Mouse (Mus musculus): ENCODE measurements around the gene Vasp.

Vasp gene

DNA sequence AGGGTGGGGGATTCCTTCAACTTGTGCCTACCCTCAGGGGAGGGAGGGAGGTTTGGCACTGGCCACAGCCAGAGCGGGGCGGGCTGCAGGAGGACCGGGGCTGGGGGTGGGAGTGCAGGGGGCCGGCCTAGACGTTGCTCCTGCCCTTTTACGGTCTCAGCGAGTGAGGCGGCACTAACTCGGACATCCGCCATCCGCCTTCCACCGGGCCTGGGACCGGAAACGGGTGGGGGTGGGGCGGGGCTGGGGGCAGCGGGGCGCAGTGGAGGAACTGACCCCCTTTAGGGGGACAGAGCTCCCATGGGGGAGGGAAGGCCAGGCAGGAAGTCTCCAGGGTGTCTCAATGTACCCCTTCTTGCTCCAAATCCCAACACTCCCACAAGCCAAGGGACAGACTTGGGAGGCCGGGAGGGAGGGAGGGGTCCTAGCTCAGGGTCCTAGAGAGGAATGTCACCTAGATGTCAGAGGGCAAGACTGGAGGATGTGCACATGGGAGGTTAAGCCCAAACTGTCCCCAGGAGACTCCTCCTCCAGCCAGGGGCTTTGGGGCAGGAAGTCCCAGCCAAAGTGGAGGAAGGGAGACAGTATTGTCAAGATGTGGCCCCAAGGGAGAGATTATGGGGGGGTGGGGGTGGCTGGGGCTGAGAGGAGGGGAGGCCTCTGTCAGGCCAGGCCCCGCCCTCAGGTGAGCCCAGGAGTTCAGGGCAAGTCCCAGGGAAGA, 1.7 kb downstream of the Vasp start:
- peak; percentile 49 for DNase-seq

DNA sequence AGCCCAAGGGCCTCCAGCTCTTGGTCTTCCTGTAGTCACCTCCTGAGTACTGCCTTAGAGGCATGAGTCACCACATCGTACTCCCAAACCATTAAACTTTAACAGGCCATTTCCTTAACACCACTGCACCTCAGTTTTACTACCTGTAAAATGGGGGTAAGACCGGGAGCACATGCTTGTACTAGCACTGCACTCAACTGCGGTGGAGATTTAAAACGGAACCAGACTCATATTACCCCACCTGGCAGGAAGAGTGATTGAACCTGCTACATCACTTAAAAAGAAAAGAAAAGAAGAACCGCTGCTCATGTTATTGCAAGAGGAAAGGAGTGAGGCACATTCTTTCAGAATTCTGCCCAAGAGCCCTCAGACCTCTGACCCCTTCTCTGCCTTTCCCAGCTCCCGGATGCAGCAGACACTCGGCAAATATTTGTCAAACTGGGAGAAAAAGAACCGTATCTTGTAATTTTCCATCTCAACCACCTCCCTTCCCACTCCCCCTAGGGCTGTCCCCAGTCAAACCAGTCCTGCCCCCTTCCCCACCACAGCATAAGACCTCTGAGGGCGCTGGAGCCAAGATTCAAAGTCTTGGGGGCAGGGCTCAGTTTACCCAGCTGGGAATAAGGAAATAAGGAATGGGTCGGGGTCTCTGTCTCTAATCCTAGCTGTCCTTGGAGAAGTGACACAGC, 2.5 kb downstream of the Vasp start:
- DNase-seq, result no peak

DNA sequence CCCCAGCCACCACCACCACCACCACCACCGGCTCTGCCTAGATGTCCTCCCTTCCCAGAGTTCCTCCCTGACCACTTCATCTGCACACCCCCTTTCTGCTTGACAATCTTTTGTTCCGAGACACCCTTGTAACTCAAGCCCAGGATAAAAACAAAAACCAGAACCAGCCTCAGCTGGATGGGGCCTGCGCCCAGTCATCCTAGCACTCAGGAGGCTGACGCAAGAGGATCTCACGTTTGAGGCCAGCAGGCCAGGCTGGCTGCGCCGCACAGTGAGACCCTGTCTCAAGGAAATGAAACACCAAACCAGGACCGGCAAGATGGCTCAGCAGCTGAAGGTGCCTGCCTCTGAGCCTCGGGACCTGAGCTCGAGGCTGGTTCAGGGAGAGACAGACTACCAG, 4.6 kb downstream of the Vasp start:
- no peak for DNase-seq

DNA sequence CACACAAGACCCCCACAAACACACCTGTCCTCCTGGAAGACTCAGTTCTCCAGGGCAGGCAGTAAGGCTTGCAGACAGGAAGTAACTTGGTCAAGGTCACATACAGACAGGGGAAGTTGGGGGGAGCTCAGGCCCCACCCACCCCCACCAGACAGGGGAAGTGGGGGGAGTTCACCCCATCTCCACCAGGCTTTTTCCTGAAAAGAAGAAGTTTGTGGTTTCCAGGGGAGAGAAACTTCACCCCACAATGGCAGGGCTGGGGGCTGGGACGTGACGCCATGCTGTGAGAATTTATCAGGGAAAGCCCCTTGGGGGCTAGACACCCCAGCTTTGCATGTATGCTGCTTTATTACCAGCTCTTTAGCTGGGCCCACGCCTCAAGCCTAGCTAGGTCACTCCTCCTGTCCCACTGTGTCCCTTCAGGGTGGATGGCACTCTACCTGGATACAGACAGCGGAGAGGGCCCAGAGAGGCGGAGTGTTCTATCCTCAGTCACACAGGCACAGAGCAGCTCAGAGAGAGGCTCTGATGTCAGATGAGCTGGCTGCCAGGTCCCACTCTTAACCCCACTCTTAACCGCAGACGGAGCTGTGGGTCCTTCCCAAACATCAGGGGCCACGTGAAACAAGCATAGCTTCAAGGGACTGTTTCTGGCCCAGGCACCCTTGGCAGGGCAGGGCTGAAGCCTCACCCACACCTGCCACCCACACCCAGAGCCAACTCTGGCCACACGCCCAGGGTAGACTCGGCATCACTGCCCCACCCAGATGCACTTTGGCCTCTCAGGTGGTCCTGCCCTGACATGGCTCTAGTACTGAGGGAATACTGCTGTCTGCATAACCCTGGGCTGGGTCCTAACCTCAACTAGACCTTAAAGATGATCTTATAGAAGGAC, 5.4 kb downstream of the Vasp start:
- no peak for DNase-seq

DNA sequence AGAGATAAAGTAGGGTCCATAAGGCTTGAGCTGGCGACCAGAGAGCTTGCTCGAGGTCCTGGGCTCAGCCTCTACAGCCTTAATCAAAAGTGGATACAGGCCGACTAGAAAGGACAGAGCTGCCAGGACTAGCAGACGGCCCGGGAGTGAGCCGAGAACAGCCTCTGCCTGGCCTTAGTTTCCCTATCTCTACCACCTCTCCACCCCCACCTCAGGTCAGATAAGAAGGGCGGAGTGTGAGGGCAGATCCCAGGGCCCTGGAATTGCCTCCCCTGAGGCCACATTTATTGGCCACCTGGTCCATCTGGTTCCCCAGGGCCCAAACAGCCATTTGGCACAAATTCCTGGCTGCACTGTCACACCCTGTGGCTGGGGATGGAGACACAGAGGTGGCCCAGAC, 6.5 kb downstream of the Vasp start:
- no peak for DNase-seq

DNA sequence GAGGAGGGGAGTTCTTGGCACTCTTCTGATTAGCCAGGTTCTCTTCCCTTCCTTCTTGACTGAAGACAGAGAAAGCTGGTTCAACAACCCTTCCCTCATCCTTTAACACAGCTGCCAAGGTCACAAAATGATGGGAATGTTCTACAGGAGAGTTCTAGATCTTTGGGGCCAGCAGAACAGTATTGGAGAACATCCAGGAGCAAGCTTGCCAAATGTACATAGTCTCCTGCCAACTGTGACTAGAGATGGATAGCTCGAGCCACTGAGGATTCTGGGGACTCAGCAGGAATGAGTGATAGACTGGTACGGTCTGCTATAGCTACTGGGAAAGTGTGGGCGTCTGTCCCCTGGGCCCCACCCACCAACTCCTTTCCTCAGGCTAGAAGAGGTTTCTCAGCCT, 13.3 kb downstream of the Vasp start:
- no peak for DNase-seq

DNA sequence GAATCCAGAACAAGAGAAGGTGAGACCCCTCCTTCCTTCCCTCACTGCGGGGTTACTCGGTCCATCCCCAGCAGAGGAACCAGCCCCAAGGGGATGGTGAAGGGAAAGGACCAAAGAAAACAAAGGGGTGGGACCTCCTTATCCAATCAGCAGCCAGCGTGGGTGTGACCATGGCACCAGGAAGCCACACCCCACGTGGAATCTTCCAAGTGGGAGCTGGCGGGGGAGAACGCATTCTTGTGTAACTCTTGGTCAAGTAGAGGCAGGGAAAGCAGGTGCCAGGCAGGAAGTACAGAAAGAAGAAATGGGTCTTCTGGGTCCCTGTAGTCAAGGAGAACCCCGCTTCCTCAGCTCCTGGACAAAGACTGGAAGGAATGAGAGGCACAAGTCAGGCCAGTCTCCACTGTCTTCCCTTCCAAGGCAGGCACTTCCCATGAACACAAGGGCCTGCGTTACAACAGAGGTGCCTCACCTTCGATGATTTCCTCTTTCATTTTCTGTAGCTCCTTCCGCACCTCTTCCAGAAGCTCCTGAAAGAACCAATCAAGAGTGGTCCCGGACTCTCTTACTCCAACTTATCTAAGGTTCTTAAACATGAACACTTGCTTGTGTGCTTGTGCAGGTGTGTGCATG, 14.1 kb downstream of the Vasp start:
- DNase-seq, result peak; percentile 57

DNA sequence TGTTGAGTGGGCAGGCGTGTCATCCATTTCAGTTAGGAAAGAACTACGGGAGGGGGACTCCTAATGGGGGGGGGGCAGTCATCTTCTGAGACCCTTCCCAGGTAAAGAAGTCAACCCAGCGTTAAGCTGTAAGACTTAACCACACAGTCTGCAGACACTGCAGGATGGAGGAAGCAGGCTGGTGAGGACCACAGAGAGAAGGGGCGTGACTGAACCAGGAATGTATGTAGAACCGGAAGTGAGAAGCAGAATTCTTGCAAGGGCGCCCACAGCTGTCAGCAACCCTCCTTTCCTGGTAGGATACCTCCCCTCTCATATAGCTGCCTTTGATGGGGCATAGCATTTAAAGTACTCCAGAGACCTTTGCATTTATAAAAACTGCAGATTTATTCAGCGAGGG, 15.1 kb downstream of the Vasp start:
- DNase-seq, result no peak

DNA sequence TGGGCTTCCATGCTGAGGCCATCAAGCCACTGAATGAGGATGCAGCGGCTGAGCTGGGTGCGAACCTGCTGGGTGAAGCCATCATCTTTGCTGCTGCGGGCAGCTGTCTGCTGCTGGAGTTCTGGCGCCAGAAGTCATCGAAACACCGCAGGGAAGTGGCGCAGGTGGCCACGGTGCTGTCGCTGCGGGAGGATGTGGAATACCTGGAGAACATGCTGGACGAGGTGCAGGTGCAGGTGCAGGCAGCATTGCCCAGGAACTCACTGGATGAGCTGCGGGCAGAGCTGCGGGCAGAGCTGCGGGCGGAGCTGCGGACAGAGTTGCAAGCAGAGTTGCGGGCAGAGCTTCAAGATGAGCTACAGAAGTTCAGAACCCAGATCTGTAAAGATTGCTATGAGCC, 16.2 kb downstream of the Vasp start:
- no peak for DNase-seq

DNA sequence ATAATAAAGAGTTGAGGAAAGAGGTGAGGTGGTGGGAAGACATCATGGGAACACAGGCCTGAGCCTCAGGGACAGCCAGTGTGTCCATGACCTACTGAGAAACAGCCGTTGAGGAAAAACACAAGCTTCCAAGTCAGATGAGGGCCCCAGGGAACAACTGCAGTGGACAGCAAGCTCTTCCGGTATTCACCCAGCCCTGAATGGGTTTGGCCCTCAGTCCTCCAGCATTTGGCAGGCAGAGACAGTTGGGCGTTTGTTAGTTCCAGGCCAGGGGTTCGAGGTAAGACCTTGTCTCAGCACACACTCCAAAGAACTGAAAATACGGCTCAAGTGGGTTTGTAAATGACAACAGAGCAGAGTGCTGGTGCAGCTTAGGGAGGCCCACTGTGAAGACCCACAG, 18.2 kb downstream of the Vasp start:
- no peak for DNase-seq

DNA sequence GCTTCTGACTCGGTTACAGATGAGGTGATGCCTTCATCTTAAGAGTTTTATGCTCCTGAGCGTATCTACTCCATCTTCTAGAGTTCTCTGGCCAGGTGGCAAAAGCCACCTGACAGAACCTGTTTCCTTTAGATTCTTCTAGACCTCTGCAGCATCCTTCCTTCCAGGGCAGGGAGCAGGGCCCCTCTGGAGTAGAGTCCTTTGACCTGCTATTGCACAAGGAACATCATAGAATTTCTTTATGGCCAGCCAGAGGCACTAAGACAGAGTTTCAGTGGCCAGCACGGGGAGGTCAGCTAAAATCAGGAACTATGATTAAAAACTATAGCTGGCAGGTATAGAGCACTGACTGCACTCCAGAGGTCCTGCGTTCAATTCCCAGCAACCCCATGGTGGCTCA, 19.5 kb downstream of the Vasp start:
- DNase-seq, result no peak

DNA sequence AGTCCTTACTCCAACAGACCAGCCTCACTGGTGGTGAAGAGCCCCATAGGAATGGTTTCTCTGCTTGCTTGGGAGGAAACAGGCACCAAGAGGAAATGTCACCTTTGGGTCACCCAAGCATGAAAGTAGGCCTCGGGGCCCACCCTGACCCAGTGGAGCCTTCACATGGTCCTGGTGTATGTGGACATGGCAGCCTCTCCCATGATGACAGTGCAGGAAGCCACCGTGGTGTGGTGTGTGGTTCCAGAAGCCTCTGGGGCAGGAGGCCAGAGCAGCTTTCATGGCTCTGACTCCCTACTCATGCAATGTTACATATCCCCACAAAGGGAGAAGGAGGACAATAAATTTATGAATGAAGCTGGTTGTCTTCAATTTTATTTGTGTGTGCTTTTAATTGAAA, 24.1 kb downstream of the Vasp start:
- DNase-seq, result no peak

DNA sequence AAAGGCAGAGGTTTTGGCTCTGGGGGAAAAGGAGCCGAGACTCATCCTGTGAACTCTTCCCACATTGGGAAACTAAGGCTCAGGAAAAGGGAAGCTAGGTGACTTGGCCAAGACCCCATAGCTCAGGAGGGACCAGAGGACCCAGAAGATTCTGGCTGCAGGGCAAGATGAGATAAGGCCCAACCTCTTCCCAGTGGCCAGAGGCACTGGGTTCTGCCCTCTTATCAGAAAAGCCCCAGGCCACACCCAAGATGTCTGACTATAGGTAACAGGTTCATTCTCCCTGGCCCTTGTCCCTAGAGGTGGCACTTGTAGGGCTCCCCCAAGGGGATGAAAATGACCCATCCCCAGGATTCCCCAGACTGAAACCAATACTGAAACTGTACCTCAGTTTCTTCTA, 24.8 kb downstream of the Vasp start:
- DNase-seq, result no peak

DNA sequence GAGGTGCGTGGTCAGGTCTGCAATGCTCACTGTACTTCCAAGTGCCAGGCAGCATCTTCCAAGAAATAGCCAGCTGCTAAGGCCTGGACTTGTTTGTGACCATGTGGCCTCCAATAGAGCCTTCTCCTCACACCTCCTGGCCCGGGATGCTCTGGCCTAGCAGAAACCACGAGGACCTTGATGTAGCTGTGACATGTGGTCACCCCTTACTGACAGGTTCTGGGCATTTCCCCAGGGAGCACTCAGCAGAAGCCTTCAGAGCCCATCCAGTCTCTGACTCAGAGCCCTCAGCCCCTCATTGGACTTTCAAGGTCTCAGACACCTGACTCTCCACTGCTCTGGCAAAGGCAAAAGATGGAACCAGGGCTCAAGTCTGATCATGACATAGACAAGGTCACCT, 26.5 kb downstream of the Vasp start:
- no peak for DNase-seq

DNA sequence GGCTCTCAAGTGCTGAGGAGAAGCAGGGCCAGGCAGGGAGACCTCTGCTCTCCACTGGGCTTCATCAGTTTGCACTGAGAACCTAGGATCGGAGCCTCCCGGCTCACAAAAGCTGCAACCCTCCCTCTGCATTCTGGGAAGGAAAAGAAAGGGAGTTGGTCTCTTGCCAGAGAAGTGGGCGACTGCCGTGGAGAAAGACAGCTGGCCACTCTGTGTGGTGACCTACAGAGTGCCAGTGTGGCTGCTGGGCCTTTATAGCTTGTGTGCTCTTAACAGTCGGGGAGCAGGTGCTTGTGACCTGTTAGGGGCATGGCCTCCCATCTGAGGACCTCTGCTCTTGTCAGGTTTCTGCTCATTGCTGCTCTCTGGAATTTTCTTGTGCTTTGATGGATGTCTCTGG, 27.8 kb downstream of the Vasp start:
- DNase-seq, result peak; percentile 41

DNA sequence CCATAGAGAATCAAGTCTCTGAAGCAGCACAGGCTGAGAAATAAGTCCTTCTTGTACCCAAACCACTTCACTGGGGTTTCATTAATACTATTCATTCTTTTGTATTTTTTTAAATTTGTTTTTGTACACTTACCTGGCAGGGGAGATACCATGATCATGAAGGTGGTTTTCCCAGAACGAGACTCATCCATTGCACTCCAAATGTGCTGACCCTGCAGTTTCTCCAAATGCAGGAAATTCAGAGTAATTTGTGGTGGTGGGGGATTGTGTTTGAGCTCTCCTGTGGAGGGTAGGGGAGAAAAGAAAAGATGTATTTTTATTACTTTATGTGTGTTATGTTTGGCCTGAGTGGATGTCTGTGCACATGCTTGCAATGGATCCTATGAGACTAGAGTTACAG, 29.6 kb downstream of the Vasp start:
- DNase-seq, result no peak

DNA sequence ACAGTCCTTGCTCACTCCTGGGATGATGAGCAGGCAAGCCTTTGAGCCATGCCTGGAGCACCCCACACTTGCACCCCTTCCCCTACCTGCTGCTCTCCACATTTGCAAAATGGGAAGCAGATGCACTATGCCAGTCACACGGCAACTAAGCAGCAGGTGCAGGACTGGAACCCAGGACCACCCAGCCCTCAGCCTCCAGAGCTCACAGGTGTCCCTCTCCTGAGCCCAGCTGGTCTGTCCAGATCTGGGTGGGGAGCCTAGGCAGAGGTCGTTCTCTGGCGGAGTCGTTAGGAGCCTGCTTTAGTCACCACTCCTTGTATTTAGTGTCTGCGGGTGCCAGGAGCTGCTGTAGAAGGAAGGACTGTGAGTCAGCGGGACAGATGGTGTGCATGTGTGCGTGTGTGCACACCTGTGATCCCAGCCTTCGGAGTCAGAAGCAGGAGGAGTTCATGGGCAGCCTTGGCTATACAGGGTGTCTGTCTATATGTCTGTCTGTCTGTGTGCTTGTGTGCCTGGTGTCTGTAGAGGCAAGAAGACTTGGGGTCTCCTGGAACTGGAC, 30.6 kb downstream of the Vasp start:
- DNase-seq, result no peak

DNA sequence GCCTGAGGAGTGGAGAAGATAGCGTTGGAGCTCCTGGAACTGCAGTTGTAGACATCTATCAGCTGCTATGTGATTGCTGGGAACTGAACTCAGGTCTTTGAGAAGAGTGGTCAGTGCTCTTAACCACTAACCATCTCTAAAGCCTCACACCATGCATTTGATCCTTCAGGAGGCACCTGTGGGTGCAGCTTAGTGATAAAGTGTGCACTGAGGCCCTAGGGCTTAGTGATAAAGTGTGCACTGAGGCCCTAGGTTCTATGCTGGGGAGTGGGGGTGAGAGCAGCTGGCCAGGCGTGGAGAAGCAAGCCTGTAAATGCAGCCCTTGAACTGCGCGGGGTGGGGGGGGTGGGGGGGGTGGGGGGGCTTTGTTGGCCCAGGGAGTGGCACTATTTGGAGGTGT, 31.6 kb downstream of the Vasp start:
- no peak for DNase-seq

DNA sequence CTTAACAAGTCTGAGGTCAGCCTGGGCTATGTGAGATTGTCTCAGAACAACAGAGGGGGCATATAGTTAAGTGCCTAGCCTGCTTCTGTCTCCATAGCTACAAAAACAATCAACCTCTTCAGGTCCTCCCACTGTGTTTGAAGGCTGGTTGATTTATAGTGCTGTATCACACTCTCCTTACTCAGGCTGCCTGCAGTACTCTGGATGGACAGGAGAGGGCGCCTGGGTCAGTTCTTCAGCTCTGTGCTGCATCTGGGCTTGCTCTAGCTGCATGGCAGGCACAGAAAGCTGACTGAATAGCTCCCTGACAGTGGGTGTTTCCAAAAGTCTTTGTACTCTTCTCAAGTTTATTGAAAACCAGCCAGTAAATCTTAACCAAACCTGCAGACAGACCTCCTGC, 32.2 kb downstream of the Vasp start:
- DNase-seq, result peak; percentile 94

DNA sequence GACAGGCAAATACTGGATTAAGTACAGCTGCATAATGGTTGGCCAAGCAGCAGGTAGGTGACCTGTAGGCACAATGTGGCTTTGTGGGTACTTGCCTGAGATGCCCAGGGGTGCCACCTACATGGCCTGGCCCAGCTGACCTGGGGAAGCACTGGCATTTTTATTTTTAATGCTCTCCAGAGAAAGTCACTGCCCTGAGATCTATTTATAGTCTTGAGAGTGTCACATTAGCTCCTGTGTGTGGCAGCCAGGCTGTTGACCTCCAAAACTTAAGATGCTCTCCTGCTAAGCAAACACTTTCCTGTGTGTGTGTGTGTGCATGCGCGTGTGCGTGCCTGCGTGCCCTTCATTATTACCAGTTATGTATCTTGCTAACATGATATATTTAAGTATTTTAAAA, 33.3 kb downstream of the Vasp start:
- no peak for DNase-seq

DNA sequence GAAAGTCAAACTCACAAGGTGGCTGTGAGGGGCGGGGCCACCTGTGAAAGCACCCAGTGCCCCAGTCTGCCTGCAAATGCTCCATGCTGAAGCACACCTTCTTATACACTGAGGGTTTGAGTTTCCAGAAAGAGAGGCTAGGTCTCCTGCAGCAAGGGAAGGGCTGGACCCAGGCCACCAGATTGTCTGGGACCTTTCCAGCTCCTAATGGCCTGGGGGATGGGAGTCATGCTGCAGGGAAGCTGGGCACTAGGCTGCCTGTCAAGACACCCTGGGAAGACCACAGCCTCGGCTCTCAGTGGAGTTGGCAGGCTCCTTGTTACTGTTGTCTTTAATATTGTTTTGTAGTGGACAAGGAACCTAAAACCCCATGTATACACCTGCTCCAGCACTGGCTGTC, 35.2 kb downstream of the Vasp start:
- no peak for DNase-seq

DNA sequence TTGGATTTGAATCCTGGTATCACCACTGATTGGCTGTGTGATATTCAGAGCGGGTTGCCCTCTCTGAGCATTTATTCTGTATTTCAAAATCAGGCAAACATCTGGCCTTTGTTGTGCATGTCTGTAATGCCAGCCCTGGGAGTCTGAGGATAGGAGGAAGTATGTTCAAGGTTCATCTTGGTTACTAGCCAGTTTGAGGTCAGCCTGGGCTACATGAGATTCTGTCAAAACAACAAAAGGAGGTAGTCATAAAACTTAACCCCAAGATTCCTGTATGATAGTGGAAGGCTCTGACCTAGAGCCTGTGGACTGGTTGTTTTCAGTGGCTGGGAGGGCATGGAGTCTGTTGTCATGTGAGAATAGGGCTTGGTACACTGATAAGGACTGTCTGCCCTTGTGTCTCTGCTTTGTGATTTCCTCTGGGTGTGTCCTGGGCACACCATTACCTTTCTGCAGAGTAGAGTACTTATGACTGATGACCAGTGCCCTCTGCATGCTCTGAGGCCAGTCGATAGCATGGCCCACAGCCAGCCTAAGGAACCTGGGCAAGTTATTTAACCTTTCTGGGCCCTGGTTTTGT, 36.4 kb downstream of the Vasp start:
- DNase-seq, result no peak

DNA sequence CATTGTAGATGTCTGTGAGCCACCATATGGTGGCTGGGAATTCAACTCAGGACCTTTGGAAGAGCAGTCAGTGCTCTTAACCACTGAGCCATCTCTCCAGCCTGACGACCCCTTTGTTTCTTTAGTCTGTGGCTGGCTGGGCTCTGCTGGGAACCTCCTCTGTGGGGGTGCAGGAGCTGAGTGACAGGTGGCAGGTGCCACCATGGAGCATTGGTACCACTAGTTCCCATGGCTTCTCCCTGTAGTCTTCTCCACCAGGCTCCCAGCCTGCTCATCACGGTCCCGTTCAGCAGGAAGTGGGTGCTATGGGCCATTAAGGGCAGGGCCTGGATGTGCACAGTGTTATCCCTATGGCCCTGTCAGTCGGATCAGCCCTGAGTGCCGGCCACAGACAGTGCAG, 37.0 kb downstream of the Vasp start:
- no peak for DNase-seq
